Mouse (Mus musculus): ENCODE measurements around the gene Pef1.

DNA sequence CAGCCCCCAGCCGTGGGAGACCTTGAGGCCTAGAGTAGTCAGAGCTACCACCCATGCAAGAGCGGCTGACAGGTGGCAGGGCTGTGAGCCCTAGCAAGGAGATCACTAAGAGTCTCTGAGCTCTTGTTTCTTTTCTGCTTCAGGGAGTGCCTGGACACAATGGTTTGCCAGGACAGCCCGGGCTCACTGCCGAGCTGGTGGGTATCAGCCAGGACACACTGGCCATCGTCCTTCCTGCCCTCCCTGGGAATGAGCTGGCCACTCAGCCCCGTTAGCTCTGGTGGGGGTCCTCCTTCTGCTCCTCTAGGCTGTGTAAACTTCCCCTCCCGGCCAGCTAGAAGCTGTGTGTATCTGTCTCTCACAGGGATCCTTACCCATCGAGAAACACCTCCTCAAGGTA lies 25.5 kb upstream of the Pef1 start:
- TF ChIP-seq POLR2A (IDR thresholded peaks at IDR 0.05; ENCODE audit: insufficient read depth, low read depth, low read length) (no peak), CTCF (IDR thresholded peaks at IDR 0.05; ENCODE audit: insufficient read depth, low read depth, low read length) (no peak)

Measured in olfactory bulb, adult 2 months (tissue).